Mouse (Mus musculus): Measurements from ENCODE around the gene Tk2. TPM values are rescaled to one million over a fixed set of nuclear protein-coding genes. Genes with fewer than 3 reads are reported as not detected.

The Tk2 gene
- polyA plus RNA-seq (2014; fragmentation: Illumina TruSeq; extraction: RNeasy Lipid Tissue Mini Kit (QIAGEN cat#74804); ENCODE audit: low read depth, low replicate concordance), result 8.8 TPM

GRCm38 (mm10) chr8:104248276-104248675, at the start of gene Tk2:
TSS of gene Tk2 (minus strand) at chr8:104248558.

GRCm38 (mm10) chr8:104293081-104293480, 44.7 kb upstream of the Tk2 start, which contains the start of gene Cmtm2a:
TSS of gene Cmtm2a (minus strand) at chr8:104293181.

GRCm38 (mm10) chr8:104250439-104251367, 2.3 kb upstream of the Tk2 start, which contains the start of gene Cklf:
TSS of gene Cklf (plus strand) at chr8:104250861.

Other genes with a start within 250 kb of the Tk2 start
- gene Cdh5, start 146.9 kb downstream of the Tk2 start, polyA plus RNA-seq (2014; fragmentation: Illumina TruSeq; extraction: RNeasy Lipid Tissue Mini Kit (QIAGEN cat#74804); ENCODE audit: low read depth, low replicate concordance), result 1.2 TPM
- gene Bean1, start 78.1 kb downstream of the Tk2 start, polyA plus RNA-seq (2014; fragmentation: Illumina TruSeq; extraction: RNeasy Lipid Tissue Mini Kit (QIAGEN cat#74804); ENCODE audit: low read depth, low replicate concordance), result 3.5 TPM
- 279 TPM for gene Cklf, start 2.3 kb upstream of the Tk2 start, polyA plus RNA-seq (2014; fragmentation: Illumina TruSeq; extraction: RNeasy Lipid Tissue Mini Kit (QIAGEN cat#74804); ENCODE audit: low read depth, low replicate concordance)
- gene Cmtm2a, start 44.6 kb upstream of the Tk2 start, polyA plus RNA-seq (2014; fragmentation: Illumina TruSeq; extraction: RNeasy Lipid Tissue Mini Kit (QIAGEN cat#74804); ENCODE audit: low read depth, low replicate concordance), result 2,269 TPM
- gene Gm45711, start 61.5 kb upstream of the Tk2 start, polyA plus RNA-seq (2014; fragmentation: Illumina TruSeq; extraction: RNeasy Lipid Tissue Mini Kit (QIAGEN cat#74804); ENCODE audit: low read depth, low replicate concordance), result 29.6 TPM
- gene Cmtm1, start 61.6 kb upstream of the Tk2 start, polyA plus RNA-seq (2014; fragmentation: Illumina TruSeq; extraction: RNeasy Lipid Tissue Mini Kit (QIAGEN cat#74804); ENCODE audit: low read depth, low replicate concordance), result 0.92 TPM
- not detected for gene Gm11020, start 73.0 kb upstream of the Tk2 start, polyA plus RNA-seq (2014; fragmentation: Illumina TruSeq; extraction: RNeasy Lipid Tissue Mini Kit (QIAGEN cat#74804); ENCODE audit: low read depth, low replicate concordance)
- gene Cmtm2b, start 73.7 kb upstream of the Tk2 start, polyA plus RNA-seq (2014; fragmentation: Illumina TruSeq; extraction: RNeasy Lipid Tissue Mini Kit (QIAGEN cat#74804); ENCODE audit: low read depth, low replicate concordance), result 1,284 TPM
- 4.6 TPM for gene Cmtm3, start 90.9 kb upstream of the Tk2 start, polyA plus RNA-seq (2014; fragmentation: Illumina TruSeq; extraction: RNeasy Lipid Tissue Mini Kit (QIAGEN cat#74804); ENCODE audit: low read depth, low replicate concordance)
- gene Cmtm4, start 147.2 kb upstream of the Tk2 start, polyA plus RNA-seq (2014; fragmentation: Illumina TruSeq; extraction: RNeasy Lipid Tissue Mini Kit (QIAGEN cat#74804); ENCODE audit: low read depth, low replicate concordance), result 2.7 TPM
- 146 TPM for gene Dync1li2, start 194.5 kb upstream of the Tk2 start, polyA plus RNA-seq (2014; fragmentation: Illumina TruSeq; extraction: RNeasy Lipid Tissue Mini Kit (QIAGEN cat#74804); ENCODE audit: low read depth, low replicate concordance)